Mouse (Mus musculus) left cerebral cortex, postnatal 36 days (tissue): ENCODE measurements around the gene Wdr31. TPM values are rescaled to one million over a fixed set of nuclear protein-coding genes. Genes with fewer than 3 reads are reported as not detected.

Experiments used
- DNase-seq, 2 experiments: peaks; one replicate each; pipeline ENCODE4 v3.0.0; 2021 to 2022; ENCODE audit warnings: low spot score in 2 of 2, mixed read lengths in 1 of 2
- intact Hi-C: fragments of 180-260 bp; cut with DNase I; formaldehyde crosslinking; loops from one replicate; pipeline ENCODE4 v1.15.1; 2025
- total RNA-seq, 2 experiments: library from RNA; stranded (reverse); gene quantifications; 2 replicates each; pipeline ENCODE4 v1.2.3; 2021

The Wdr31 gene
- total RNA-seq: 1 to 10 TPM; 7.8 to 8.9 TPM

GRCm38 (mm10) chr4:62470598-62471051 lies at the start of gene Wdr31:
Gene Wdr31, minus strand, starts transcription at chr4:62470896.
- intact Hi-C loops: loop anchor here (2.0 kb wide), 1 partner anchor 32 kb away; the partner anchor contains the start of gene Hdhd3

DNA sequence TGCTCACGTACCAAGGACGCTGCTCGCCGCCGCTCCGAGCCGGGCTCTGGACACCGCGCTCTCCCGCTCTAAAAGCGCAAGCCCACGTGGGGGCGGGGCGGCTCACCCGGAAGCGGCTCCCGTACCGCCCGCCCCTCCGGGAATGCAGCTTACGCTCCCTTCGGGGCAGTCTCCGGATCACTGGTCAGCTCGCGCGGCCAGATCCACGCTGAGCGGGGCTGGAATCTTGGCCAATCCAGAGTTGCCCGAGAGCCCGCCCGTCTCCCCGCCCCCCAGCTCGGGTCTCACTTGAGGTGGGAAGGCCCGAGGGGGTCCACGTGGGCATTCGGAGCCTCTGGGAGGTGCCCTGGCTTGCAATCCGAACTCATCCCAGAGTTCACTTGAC lies 49.1 kb upstream of the Wdr31 start, which contains the start of gene Alad:
Gene Alad (minus strand): TSS at position 70 of the 385 bp plus-strand sequence.
- intact Hi-C loops: loop anchor here (5.0 kb wide), 1 partner anchor 63 kb away; no protein-coding TSS in a partner anchor

More at GRCm38 (mm10) chr4:62470598-62471051, at the start of gene Wdr31:
- peak; percentile 83 to 86 for DNase-seq

GRCm38 (mm10) chr4:62519122-62519848 lies 48.6 kb upstream of the Wdr31 start:
- no peak for DNase-seq
- intact Hi-C loops: loop anchor here (5.0 kb wide), 1 partner anchor 62 kb away; no protein-coding TSS in a partner anchor

More for the DNA sequence above, 49.1 kb upstream of the Wdr31 start, which contains the start of gene Alad:
- DNase-seq: peak; percentile 83 to 86

GRCm38 (mm10) chr4:62518416-62519121 lies 47.9 kb upstream of the Wdr31 start:
- intact Hi-C loops: loop anchor here (5.0 kb wide), 1 partner anchor 61 kb away; no protein-coding TSS in a partner anchor

GRCm38 (mm10) chr4:62517538-62518415 lies 47.1 kb upstream of the Wdr31 start:
- intact Hi-C loops: loop anchor here (5.0 kb wide), 1 partner anchor 60 kb away; no protein-coding TSS in a partner anchor
- DNase-seq: no peak

More at GRCm38 (mm10) chr4:62518416-62519121, 47.9 kb upstream of the Wdr31 start:
- DNase-seq: no peak

GRCm38 (mm10) chr4:62517046-62517445 lies 46.4 kb upstream of the Wdr31 start:
- DNase-seq: no peak
- intact Hi-C loops: loop anchor here (5.0 kb wide), 1 partner anchor 60 kb away; no protein-coding TSS in a partner anchor

DNA sequence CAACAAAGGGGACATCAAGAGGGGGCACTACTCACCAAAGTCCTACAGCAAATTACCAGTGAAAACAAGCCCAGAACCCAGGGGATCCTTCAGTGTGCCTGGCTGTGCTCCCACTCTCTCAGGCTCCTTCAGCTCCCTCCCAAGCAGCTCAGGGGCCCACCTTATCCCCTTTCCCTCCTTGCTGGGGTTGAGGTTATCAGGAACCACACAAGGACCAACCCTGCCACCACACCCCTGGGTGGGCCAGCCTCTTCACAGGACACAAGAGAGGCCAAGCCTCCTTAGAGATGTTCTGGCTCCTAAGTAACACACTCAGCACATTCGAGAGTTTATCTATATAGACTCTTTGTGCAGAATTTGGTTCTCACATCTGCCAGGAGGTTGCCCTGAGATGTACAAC lies 45.9 kb upstream of the Wdr31 start:
- intact Hi-C loops: loop anchor here (5.0 kb wide), 1 partner anchor 59 kb away; no protein-coding TSS in a partner anchor
- no peak for DNase-seq

DNA sequence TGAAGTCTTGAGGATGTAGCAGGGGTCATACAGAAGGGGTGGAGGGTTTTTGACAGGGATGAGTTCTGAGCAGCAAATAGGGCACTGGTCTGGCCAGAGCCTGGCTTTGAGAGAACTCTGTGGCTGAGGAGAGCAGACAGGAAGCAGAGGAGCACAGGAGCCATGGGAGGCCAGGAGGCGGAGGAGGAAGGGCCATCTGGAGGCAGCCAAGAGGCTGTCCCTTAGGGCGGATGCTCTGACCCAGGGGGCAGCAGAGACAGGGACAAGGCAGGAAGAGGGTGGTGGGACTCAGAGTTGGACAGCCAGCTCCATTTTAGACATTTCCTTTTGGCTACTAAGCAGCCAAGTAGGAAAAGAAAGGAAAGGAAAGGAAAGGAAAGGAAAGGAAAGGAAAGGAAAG lies 45.4 kb upstream of the Wdr31 start:
- intact Hi-C loops: loop anchor here (5.0 kb wide), 1 partner anchor 59 kb away; no protein-coding TSS in a partner anchor
- no peak for DNase-seq

DNA sequence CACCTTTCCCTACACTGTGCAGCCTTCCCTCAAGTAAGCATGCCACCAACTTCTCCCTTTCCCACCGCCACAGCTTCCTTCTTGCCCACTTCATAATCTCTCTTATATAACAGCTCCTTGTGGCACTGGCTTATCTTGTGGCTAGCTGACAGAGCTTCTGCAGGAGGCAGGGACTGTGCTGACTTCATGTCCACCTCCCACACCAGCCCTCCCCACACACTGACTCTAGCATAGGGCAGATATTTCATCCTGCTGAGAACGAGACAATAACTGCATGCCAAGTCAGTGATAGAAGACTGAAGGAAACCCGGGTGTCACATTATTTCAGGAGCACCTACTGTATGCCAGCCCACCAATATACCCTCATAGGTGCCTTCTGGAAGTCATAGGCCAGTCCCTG lies 44.8 kb upstream of the Wdr31 start:
- no peak for DNase-seq
- intact Hi-C loops: loop anchor here (5.0 kb wide), 1 partner anchor 58 kb away; no protein-coding TSS in a partner anchor

GRCm38 (mm10) chr4:62514995-62515394 lies 44.3 kb upstream of the Wdr31 start:
- intact Hi-C loops: loop anchor here (5.0 kb wide), 1 partner anchor 58 kb away; no protein-coding TSS in a partner anchor
- DNase-seq: no peak

GRCm38 (mm10) chr4:62513998-62514506 lies 43.4 kb upstream of the Wdr31 start:
- intact Hi-C loops: no loop called here
- DNase-seq: no peak

- DNase-seq: no peak
- intact Hi-C loops: no loop called here
Observed at GRCm38 (mm10) chr4:62509946-62510345, 39.2 kb upstream of the Wdr31 start.

DNA sequence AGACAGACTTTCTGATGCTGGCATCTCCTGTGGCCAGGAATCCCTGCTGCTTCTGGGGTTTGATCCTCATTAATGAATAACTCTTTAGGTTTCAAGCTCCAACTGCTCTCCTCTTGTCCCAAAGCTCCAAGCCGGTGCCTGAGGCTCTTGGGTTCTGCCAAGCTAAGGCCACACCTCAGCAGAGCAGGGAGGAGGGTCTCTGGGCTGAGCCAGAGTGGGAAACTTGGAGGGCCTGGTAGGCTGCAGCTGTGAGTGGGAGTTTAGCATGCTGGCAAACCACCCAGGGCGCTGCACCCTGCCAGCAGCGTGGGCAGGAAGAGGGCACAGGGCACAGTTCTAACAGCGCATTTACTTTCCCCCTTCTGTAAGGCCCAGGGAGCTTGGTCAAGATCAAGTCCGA lies 38.1 kb upstream of the Wdr31 start:
- no peak for DNase-seq
- intact Hi-C loops: no loop called here

DNA sequence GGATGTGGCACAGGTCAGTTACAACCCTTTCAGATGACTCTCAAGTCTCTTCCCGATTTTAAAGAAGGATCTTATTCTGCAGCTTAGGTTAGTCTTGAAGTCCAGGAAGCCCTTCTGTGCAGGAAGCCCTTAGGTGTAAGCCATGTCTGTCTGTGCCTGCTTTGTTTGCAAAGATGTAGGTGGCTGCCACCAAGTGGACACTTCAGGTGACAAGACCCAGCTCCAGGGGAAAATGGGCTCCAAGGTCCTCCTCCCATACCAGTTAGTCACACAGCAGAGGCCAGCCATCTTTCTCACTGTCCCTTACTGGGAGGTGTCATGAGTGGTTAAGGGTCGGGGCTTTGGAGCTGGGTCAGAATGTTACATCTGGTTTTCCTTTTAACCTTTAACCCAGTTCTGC lies 36.1 kb upstream of the Wdr31 start:
- intact Hi-C loops: no loop called here
- no peak for DNase-seq

- DNase-seq: no peak
- intact Hi-C loops: no loop called here
Observed at GRCm38 (mm10) chr4:62505991-62506390, 35.3 kb upstream of the Wdr31 start.

- DNase-seq: no peak
- intact Hi-C loops: loop anchor here (2.0 to 5.0 kb wide), 2 partner anchors 33 to 96 kb away; partner anchors contain the start of genes Cdc26, Prpf4 and Wdr31
Observed at GRCm38 (mm10) chr4:62503374-62503970, 32.8 kb upstream of the Wdr31 start, which contains the start of gene Hdhd3. Gene Hdhd3, minus strand, starts transcription at chr4:62503467.

GRCm38 (mm10) chr4:62502969-62503368 lies 32.3 kb upstream of the Wdr31 start:
- intact Hi-C loops: loop anchor here (2.0 to 5.0 kb wide), 2 partner anchors 32 to 96 kb away; partner anchors contain the start of genes Cdc26, Prpf4 and Wdr31
- no peak for DNase-seq
